Mouse (Mus musculus): Measurements from ENCODE around the gene Cpt1c.

GRCm38 (mm10) chr7:44997940-44998428 lies 23.3 kb upstream of the Cpt1c start:
- no peak for TF ChIP-seq POLR2A (IDR thresholded peaks at IDR 0.05; ENCODE audit: extremely low read depth, insufficient read depth, low read length)
- no peak for TF ChIP-seq CTCF (IDR thresholded peaks at IDR 0.05; ENCODE audit: extremely low read depth, insufficient read depth, low read length)
